Mouse (Mus musculus): Measurements from ENCODE around the gene Gm3752.

Gm3752 gene

GRCm38 (mm10) chr14:7483662-7484061, at the start of gene Gm3752:
Gm3752 (minus strand) TSS chr14:7483762.
- 67% methylated on average over 1 of the region's 3 CpGs for WGBS

GRCm38 (mm10) chr14:7488731-7489130, 5.2 kb upstream of the Gm3752 start:
- WGBS, result 1% methylated on average over 12 of the region's 18 CpGs

- WGBS, result no CpG with 5 or more reads among the region's 2 CpGs
Observed at GRCm38 (mm10) chr14:7450817-7451216, 32.7 kb downstream of the Gm3752 start, which contains the start of gene Gm3755. Gm3755 (minus strand) TSS chr14:7450917.

- WGBS, result 83% methylated on average over 2 of the region's 2 CpGs
Observed at GRCm38 (mm10) chr14:7422496-7422895, 61.1 kb downstream of the Gm3752 start.
